Mouse (Mus musculus): ENCODE data around the gene Rev1.

- TF ChIP-seq POLR2A (IDR thresholded peaks at IDR 0.05; ENCODE audit: low read depth, low read length) = 0 out of 2 replicates have a peak, but pooled peaks have one; percentile 4
- peak; percentile 88 for TF ChIP-seq CTCF (IDR thresholded peaks at IDR 0.05; ENCODE audit: extremely low read depth, insufficient read depth, insufficient read length, insufficient replicate concordance)
Measured at GRCm38 (mm10) chr1:38129501-38130267, at the start of gene Rev1.
